Mouse (Mus musculus): ENCODE measurements at regions not wholly inside any gene's neighbourhood (a gene's known extent, or its start where the extent isn't known, plus 50 kb on each side); places are given as distances from the start of the nearest gene placed in this dataset.

DNA sequence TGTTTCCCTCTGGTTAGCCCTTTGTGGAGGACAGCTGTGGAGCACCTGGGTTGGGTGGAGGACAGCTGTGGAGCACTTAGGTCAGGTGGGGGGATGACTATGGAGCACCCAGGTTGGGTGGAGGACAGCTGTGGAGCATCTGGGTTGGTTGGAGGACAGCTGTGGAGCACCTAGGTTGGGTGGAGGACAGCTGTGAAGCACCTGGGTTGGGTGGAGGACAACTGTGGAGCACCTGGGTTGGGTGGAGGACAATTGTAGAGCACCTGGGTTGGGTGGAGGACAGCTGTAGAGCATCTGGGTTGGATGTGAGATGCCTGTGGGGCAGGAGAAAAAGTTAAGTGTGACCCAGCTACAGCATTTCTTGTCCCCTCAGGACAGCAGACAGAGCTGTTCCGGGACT, 77.1 kb upstream of the Mrps10 start:
- Histone ChIP-seq H3K4me3 (ENCODE audit: control insufficient read depth, insufficient read depth, low read length) (no peak overlapping the region), H3K36me3 (ENCODE audit: control insufficient read depth, insufficient read depth, low read length) (peaks cover 4% of the 10 kb centered on the region; the same call in 1 of the 2 replicates), H3K4me1 (replicated peaks; ENCODE audit: control insufficient read depth, insufficient read depth, low read length) (peaks cover 20% of the 10 kb centered on the region), H3K27me3 (ENCODE audit: control insufficient read depth, insufficient read depth, low read length) (no peaks in the 10 kb centered on the region), H3K27ac (ENCODE audit: control insufficient read depth, insufficient read depth, low read length) (no peak overlapping the region)
- WGBS: 100% methylated on average over 1 of the region's 1 CpGs
- TF ChIP-seq CTCF (IDR thresholded peaks at IDR 0.05; ENCODE audit: borderline replicate concordance, control insufficient read depth, extremely low read depth, insufficient read depth, low read length, poor library complexity): no peak
- DNase-seq: no peak

- H3K4me3 ChIP-seq (ENCODE audit: control insufficient read depth, insufficient read depth, low read length): no peak overlapping the region
- no peaks in the 10 kb centered on the region for H3K27me3 ChIP-seq (ENCODE audit: control insufficient read depth, insufficient read depth, low read length)
- no peak for TF ChIP-seq CTCF (IDR thresholded peaks at IDR 0.05; ENCODE audit: borderline replicate concordance, control insufficient read depth, extremely low read depth, insufficient read depth, low read length, poor library complexity)
- no peak for TF ChIP-seq POLR2A (IDR thresholded peaks at IDR 0.05; ENCODE audit: control insufficient read depth, extremely low read depth, insufficient read depth, low read length, poor library complexity)
- H3K4me1 ChIP-seq (replicated peaks; ENCODE audit: control insufficient read depth, insufficient read depth, low read length): no peaks in the 10 kb centered on the region
- peaks cover 4% of the 10 kb centered on the region; the same call in 1 of the 2 replicates for H3K36me3 ChIP-seq (ENCODE audit: control insufficient read depth, insufficient read depth, low read length)
- WGBS: 91% methylated on average over 10 of the region's 10 CpGs
- DNase-seq: no peak
- H3K27ac ChIP-seq (ENCODE audit: control insufficient read depth, insufficient read depth, low read length): no peak overlapping the region
Observed at GRCm38 (mm10) chr17:47285616-47286015, 83.1 kb upstream of the Mrps10 start.

DNA sequence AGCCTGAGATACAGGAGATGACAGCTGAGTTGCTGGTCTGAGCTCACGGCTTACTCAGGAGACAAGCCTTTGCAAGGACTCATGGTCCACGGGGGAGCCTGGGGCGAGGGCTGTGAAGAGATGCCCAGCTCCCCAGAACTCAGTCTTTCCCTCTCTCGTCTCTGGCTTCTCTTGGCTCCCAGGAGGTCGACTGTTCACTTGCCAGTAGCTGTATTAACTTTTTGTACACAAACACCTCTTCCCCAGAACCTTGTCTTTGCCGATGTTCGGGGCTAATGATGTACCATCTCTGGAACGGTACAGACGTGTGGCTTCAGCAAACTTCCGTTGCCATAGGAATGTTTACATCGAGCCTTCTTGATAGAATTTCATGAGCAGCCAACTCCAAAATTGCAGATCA, 84.5 kb upstream of the Mrps10 start:
- Histone ChIP-seq H3K36me3 (ENCODE audit: control insufficient read depth, insufficient read depth, low read length) (peaks cover 4% of the 10 kb centered on the region; the same call in 1 of the 2 replicates), H3K4me3 (ENCODE audit: control insufficient read depth, insufficient read depth, low read length) (no peak overlapping the region), H3K27ac (ENCODE audit: control insufficient read depth, insufficient read depth, low read length) (no peak overlapping the region), H3K4me1 (replicated peaks; ENCODE audit: control insufficient read depth, insufficient read depth, low read length) (no peaks in the 10 kb centered on the region), H3K27me3 (ENCODE audit: control insufficient read depth, insufficient read depth, low read length) (no peaks in the 10 kb centered on the region)
- TF ChIP-seq CTCF (IDR thresholded peaks at IDR 0.05; ENCODE audit: borderline replicate concordance, control insufficient read depth, extremely low read depth, insufficient read depth, low read length, poor library complexity) (no peak), POLR2A (IDR thresholded peaks at IDR 0.05; ENCODE audit: control insufficient read depth, extremely low read depth, insufficient read depth, low read length, poor library complexity) (no peak)
- 95% methylated on average over 11 of the region's 11 CpGs for WGBS
- no peak for DNase-seq

- no peak for DNase-seq
- H3K4me1 ChIP-seq (replicated peaks; ENCODE audit: control insufficient read depth, insufficient read depth, low read length): no peaks in the 10 kb centered on the region
- H3K4me3 ChIP-seq (ENCODE audit: control insufficient read depth, insufficient read depth, low read length): no peak overlapping the region
- H3K27ac ChIP-seq (ENCODE audit: control insufficient read depth, insufficient read depth, low read length): no peak overlapping the region
- TF ChIP-seq CTCF (IDR thresholded peaks at IDR 0.05; ENCODE audit: borderline replicate concordance, control insufficient read depth, extremely low read depth, insufficient read depth, low read length, poor library complexity): no peak
- TF ChIP-seq POLR2A (IDR thresholded peaks at IDR 0.05; ENCODE audit: control insufficient read depth, extremely low read depth, insufficient read depth, low read length, poor library complexity): no peak
- no peaks in the 10 kb centered on the region for H3K27me3 ChIP-seq (ENCODE audit: control insufficient read depth, insufficient read depth, low read length)
- WGBS: 98% methylated on average over 4 of the region's 4 CpGs
- H3K36me3 ChIP-seq (ENCODE audit: control insufficient read depth, insufficient read depth, low read length): peaks cover 4% of the 10 kb centered on the region; the same call in 1 of the 2 replicates
Observed at GRCm38 (mm10) chr17:47283158-47283557, 85.5 kb upstream of the Mrps10 start.

DNA sequence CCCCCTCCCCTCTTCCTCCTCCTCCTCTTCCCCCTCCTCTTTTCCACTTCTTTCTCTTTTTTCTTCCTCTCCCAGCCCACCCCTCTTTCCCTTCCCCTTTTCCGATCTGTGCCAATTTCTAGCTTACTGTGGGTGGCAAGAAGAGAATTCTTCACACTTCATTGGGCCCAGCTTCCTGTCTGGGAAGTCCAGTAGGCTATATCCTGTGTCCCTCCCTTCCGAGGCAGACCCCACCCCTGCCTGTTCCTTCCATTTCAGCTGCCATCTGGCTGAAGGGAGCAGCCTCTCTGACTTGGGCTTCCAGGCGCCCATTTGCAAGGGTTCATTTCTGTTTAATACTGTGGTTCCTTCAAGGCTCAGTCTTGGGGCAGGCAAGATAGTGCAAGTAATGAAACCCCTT, 86.2 kb upstream of the Mrps10 start:
- TF ChIP-seq CTCF (IDR thresholded peaks at IDR 0.05; ENCODE audit: borderline replicate concordance, control insufficient read depth, extremely low read depth, insufficient read depth, low read length, poor library complexity) (no peak), POLR2A (IDR thresholded peaks at IDR 0.05; ENCODE audit: control insufficient read depth, extremely low read depth, insufficient read depth, low read length, poor library complexity) (no peak)
- no peaks in the 10 kb centered on the region for H3K4me1 ChIP-seq (replicated peaks; ENCODE audit: control insufficient read depth, insufficient read depth, low read length)
- DNase-seq: no peak
- no peaks in the 10 kb centered on the region; the same call in 1 of the 2 replicates for H3K36me3 ChIP-seq (ENCODE audit: control insufficient read depth, insufficient read depth, low read length)
- WGBS: 92% methylated on average over 3 of the region's 3 CpGs
- no peaks in the 10 kb centered on the region for H3K27me3 ChIP-seq (ENCODE audit: control insufficient read depth, insufficient read depth, low read length)
- no peak overlapping the region for H3K4me3 ChIP-seq (ENCODE audit: control insufficient read depth, insufficient read depth, low read length)
- H3K27ac ChIP-seq (ENCODE audit: control insufficient read depth, insufficient read depth, low read length): no peak overlapping the region

- TF ChIP-seq CTCF (IDR thresholded peaks at IDR 0.05; ENCODE audit: borderline replicate concordance, control insufficient read depth, extremely low read depth, insufficient read depth, low read length, poor library complexity) (no peak), POLR2A (IDR thresholded peaks at IDR 0.05; ENCODE audit: control insufficient read depth, extremely low read depth, insufficient read depth, low read length, poor library complexity) (no peak)
- 95% methylated on average over 5 of the region's 5 CpGs for WGBS
- H3K27ac ChIP-seq (ENCODE audit: control insufficient read depth, insufficient read depth, low read length): no peak overlapping the region
Observed at GRCm38 (mm10) chr17:47277890-47278289, 90.8 kb upstream of the Mrps10 start.

GRCm38 (mm10) chr17:47276639-47277038, 92.0 kb upstream of the Mrps10 start:
- H3K27me3 ChIP-seq (ENCODE audit: control insufficient read depth, insufficient read depth, low read length): no peaks in the 10 kb centered on the region
- TF ChIP-seq POLR2A (IDR thresholded peaks at IDR 0.05; ENCODE audit: control insufficient read depth, extremely low read depth, insufficient read depth, low read length, poor library complexity) (no peak), CTCF (IDR thresholded peaks at IDR 0.05; ENCODE audit: borderline replicate concordance, control insufficient read depth, extremely low read depth, insufficient read depth, low read length, poor library complexity) (no peak)

More at GRCm38 (mm10) chr17:47277890-47278289, 90.8 kb upstream of the Mrps10 start:
- H3K4me3 ChIP-seq (ENCODE audit: control insufficient read depth, insufficient read depth, low read length): no peak overlapping the region
- DNase-seq: no peak
- H3K36me3 ChIP-seq (ENCODE audit: control insufficient read depth, insufficient read depth, low read length): no peaks in the 10 kb centered on the region
- H3K4me1 ChIP-seq (replicated peaks; ENCODE audit: control insufficient read depth, insufficient read depth, low read length): peaks cover 5% of the 10 kb centered on the region; the same call in 1 of the 2 replicates
- H3K27me3 ChIP-seq (ENCODE audit: control insufficient read depth, insufficient read depth, low read length): no peaks in the 10 kb centered on the region

More at GRCm38 (mm10) chr17:47276639-47277038, 92.0 kb upstream of the Mrps10 start:
- peaks cover 5% of the 10 kb centered on the region; the same call in 1 of the 2 replicates for H3K4me1 ChIP-seq (replicated peaks; ENCODE audit: control insufficient read depth, insufficient read depth, low read length)
- no peaks in the 10 kb centered on the region for H3K36me3 ChIP-seq (ENCODE audit: control insufficient read depth, insufficient read depth, low read length)
- H3K4me3 ChIP-seq (ENCODE audit: control insufficient read depth, insufficient read depth, low read length): no peak overlapping the region
- no peak for DNase-seq
- H3K27ac ChIP-seq (ENCODE audit: control insufficient read depth, insufficient read depth, low read length): no peak overlapping the region
- 80% methylated on average over 6 of the region's 6 CpGs for WGBS

Measured in thymus, adult 2 months (tissue).